Mouse (Mus musculus): ENCODE measurements at regions not wholly inside any gene's neighbourhood (a gene's known extent, or its start where the extent isn't known, plus 50 kb on each side); places are given as distances from the start of the nearest gene placed in this dataset.

DNA sequence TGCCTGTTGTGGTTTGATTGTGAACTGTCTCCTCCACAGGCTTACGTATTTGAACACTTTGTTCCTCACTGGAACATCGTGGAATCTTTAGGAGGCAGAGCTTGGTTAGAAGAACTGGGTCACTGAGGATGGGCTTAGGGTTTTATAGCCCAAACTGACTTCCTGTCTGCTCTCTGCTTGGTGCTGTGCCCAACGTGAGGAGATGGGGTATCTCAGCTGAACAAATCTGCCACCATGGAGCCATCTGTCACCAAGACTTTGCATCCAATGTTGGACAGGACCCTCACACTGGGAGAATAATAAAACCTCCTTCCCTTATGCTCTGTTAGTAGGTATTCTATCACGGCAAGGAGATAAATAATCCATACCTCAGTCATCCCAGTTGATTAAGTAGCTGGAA is 134.2 kb upstream of the Tnp1 start:
- H3K4me1 ChIP-seq: peaks cover 3% of the 10 kb centered on the region; the same call in 1 of the 2 replicates
- no peak overlapping the region for H3K9ac ChIP-seq
- no peak overlapping the region for H3K4me2 ChIP-seq (replicated peaks)
- no peak overlapping the region for H3K27ac ChIP-seq (replicated peaks)
- H3K4me3 ChIP-seq (replicated peaks): no peak overlapping the region
- H3K36me3 ChIP-seq: no peaks in the 10 kb centered on the region
- no peaks in the 10 kb centered on the region for H3K27me3 ChIP-seq
- ATAC-seq (ENCODE audit: insufficient number of reproducible peaks, low FRiP score, low TSS enrichment, low read depth): no peak
- no peaks in the 10 kb centered on the region for H3K9me3 ChIP-seq (replicated peaks)
- WGBS: 88% methylated on average over 4 of the region's 4 CpGs

DNA sequence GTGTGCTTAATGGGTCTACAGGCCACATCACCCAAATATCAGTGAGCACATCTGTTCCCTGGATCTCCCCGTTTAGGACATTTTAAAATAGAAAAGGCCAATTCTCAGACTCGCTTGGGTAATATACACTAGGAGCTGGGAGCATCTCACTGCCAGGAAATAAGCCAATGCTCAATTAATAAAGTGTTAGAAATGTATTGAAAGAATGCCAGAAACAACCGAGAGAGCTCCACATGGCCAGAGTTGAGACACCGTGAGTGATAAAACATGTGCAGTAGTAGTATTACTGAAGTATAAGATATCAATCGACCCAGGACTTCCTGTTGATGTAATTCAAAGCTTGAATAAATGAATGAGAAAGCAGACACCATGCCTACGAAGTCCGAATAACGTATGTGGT is 127.1 kb upstream of the Tnp1 start:
- H3K4me1 ChIP-seq: 0 out of 2 replicates have a peak, but pooled peaks cover 5% of the 10 kb centered on the region
- H3K4me2 ChIP-seq (replicated peaks): no peak overlapping the region
- H3K9ac ChIP-seq: no peak overlapping the region
- no peak overlapping the region for H3K4me3 ChIP-seq (replicated peaks)
- H3K36me3 ChIP-seq: no peaks in the 10 kb centered on the region
- H3K27me3 ChIP-seq: no peaks in the 10 kb centered on the region
- no peaks in the 10 kb centered on the region for H3K9me3 ChIP-seq (replicated peaks)
- no peak overlapping the region for H3K27ac ChIP-seq (replicated peaks)
- ATAC-seq (ENCODE audit: insufficient number of reproducible peaks, low FRiP score, low TSS enrichment, low read depth): no peak
- WGBS: 78% methylated on average over 8 of the region's 8 CpGs

DNA sequence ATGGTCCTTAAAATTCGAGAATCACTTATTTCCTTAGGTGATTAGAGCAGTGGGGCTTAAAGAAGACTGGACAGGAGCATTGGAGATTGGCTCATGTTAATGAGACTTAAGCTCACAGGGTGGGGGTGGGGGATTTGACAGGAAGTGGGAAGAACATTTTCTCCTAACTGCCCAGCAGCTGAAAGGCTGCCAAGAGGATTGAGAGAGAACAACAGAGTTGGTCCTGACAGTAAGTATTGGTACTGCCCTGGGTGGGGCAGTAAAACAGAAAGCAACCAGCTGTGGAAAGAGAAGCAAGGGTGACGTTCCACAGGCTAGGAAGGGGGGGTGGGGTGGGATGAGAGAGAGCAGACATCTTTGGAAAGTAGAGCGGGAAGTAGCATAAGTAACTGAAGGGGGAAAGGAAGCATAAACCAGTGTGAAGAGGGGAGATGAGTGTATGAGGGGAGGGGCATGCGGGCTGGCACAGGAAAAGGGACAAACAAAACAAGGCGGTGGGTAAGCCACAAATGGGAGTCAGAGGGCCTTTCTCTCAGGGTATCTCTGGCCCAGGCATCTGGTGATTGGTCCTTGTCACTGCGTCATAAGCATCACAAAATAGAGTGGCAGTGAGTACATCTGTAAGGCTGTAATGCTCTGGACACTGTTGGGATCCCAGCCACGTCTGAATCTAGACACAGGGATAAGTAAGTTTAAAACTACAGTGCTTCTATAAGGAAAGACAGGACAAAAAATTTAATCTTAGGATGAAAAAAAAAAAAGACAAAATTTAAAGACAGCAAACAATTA is 125.0 kb upstream of the Tnp1 start:
- H3K9me3 ChIP-seq (replicated peaks): no peaks in the 10 kb centered on the region
- H3K27me3 ChIP-seq: no peaks in the 10 kb centered on the region
- H3K4me2 ChIP-seq (replicated peaks): no peak overlapping the region
- 0 out of 2 replicates have a peak, but pooled peaks have one; percentile 29 for ATAC-seq (ENCODE audit: insufficient number of reproducible peaks, low FRiP score, low TSS enrichment, low read depth)
- H3K36me3 ChIP-seq: no peaks in the 10 kb centered on the region
- no peak overlapping the region for H3K9ac ChIP-seq
- no peak overlapping the region for H3K27ac ChIP-seq (replicated peaks)
- 56% methylated on average over 7 of the region's 7 CpGs for WGBS
- H3K4me1 ChIP-seq: 0 out of 2 replicates have a peak, but pooled peaks cover 5% of the 10 kb centered on the region
- H3K4me3 ChIP-seq (replicated peaks): no peak overlapping the region

DNA sequence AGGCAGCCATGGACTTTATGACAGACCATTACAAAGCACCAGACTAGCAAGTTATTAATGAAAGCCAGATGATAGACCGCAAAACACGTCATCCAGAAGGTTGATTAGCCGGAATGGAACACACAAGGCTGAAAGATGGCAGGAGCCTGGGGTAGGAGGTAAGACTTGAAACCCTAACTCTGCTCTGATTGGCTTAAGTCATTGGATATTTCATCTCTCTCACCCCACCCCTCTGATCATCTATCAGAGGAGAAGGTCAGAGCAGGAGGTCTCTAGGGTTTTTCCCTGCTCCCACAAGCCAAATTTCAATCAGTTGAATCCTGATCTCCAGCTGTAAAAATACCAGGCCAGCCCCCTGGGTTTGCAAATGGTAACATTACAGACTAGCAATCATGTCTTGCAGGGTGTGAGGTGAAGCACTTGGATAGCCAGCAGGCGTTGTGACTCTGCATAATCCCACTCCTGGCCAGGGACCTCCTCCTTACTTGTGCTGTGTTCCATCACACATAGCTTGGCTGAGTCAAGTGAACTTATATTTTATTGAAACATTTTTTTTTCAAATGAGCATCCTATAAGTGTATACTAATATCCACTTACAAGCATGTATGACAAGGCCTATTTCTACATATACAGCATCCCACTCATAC is 114.6 kb upstream of the Tnp1 start:
- Histone ChIP-seq H3K27me3 (no peaks in the 10 kb centered on the region), H3K36me3 (no peaks in the 10 kb centered on the region), H3K4me2 (replicated peaks) (no peak overlapping the region), H3K27ac (replicated peaks) (no peak overlapping the region), H3K4me1 (peaks cover 7% of the 10 kb centered on the region; the same call in 1 of the 2 replicates), H3K9ac (no peak overlapping the region), H3K4me3 (replicated peaks) (no peak overlapping the region), H3K9me3 (replicated peaks) (no peaks in the 10 kb centered on the region)
- no peak for ATAC-seq (ENCODE audit: insufficient number of reproducible peaks, low FRiP score, low TSS enrichment, low read depth)
- WGBS: 58% methylated on average over 4 of the region's 4 CpGs

DNA sequence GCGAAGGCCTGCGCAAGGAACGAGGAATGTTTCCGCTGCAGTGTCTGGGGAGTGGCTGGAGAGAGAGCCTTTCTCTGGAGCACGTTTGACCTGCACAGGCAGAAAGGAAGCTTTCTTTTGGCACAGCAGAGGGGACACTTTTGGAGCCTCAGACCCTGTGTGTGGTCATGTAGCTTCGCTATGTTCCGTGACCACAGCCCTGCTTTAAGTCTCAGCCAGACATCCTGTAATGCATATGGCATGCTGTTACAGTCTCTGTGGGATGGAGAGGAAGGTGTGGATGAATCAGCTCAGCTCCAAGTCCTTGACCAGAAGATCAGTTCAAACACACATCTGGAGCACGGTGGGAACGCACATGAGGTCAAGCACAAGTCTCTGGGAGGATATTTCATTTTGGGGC is 107.3 kb upstream of the Tnp1 start:
- 77% methylated on average over 9 of the region's 9 CpGs for WGBS
- Histone ChIP-seq H3K4me3 (replicated peaks) (no peak overlapping the region), H3K27me3 (no peaks in the 10 kb centered on the region), H3K4me2 (replicated peaks) (no peak overlapping the region), H3K4me1 (peaks cover 13% of the 10 kb centered on the region; the same call in 1 of the 2 replicates), H3K27ac (replicated peaks) (no peak overlapping the region), H3K36me3 (no peaks in the 10 kb centered on the region), H3K9ac (no peak overlapping the region), H3K9me3 (replicated peaks) (no peaks in the 10 kb centered on the region)
- ATAC-seq (ENCODE audit: insufficient number of reproducible peaks, low FRiP score, low TSS enrichment, low read depth): no peak

DNA sequence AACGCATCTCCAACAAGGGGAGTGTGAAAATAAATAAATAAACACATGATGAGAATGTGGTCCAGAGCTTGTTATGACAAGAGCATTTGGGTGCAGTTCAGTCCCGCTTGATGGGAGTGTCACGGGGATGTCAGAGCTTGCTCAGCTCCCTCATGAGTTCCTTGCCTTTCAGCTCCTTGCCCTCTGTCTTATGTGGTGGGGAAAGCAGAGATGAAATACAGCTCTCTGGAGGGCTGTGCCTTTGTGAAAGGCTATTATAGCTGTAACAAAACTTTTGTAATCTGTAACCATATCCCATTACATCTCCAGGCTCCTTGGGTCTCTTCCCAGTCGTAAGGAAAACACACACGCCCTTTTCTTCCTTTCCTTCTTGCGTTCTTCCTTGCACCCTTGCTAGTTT is 103.0 kb upstream of the Tnp1 start:
- ATAC-seq (ENCODE audit: insufficient number of reproducible peaks, low FRiP score, low TSS enrichment, low read depth): no peak
- no peaks in the 10 kb centered on the region for H3K36me3 ChIP-seq
- no peaks in the 10 kb centered on the region for H3K27me3 ChIP-seq
- H3K9ac ChIP-seq: no peak overlapping the region
- H3K4me1 ChIP-seq: peaks cover 18% of the 10 kb centered on the region
- H3K4me2 ChIP-seq (replicated peaks): no peak overlapping the region
- H3K4me3 ChIP-seq (replicated peaks): no peak overlapping the region
- no peak overlapping the region for H3K27ac ChIP-seq (replicated peaks)
- H3K9me3 ChIP-seq (replicated peaks): no peaks in the 10 kb centered on the region
- 48% methylated on average over 6 of the region's 6 CpGs for WGBS

DNA sequence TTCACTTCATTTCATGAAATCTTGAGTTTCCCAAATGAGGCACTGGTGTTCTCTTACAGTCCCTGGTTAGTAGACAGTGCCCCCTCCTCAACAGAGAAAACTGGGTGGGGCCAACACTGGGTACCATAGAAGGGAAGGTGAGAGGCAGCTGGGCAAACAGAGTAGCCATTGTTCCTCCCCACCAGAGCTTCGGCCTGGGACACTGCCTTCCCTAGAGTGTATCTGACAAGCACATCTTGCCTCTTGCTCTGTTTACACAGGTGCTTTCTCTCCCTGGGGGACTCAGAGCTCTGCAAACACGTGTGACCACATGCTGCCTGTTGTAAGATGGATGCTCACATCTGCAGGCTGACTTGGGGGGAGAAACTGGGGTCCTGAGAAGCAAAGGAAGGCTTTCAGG is 100.8 kb upstream of the Tnp1 start:
- no peaks in the 10 kb centered on the region for H3K27me3 ChIP-seq
- H3K9ac ChIP-seq: no peak overlapping the region
- peaks cover 18% of the 10 kb centered on the region for H3K4me1 ChIP-seq
- no peaks in the 10 kb centered on the region for H3K36me3 ChIP-seq
- no peak overlapping the region for H3K27ac ChIP-seq (replicated peaks)
- WGBS: 4% methylated on average over 2 of the region's 2 CpGs
- H3K9me3 ChIP-seq (replicated peaks): no peaks in the 10 kb centered on the region
- peak; percentile 29; the same call in 1 of the 2 replicates for ATAC-seq (ENCODE audit: insufficient number of reproducible peaks, low FRiP score, low TSS enrichment, low read depth)
- H3K4me2 ChIP-seq (replicated peaks): no peak overlapping the region
- H3K4me3 ChIP-seq (replicated peaks): no peak overlapping the region

DNA sequence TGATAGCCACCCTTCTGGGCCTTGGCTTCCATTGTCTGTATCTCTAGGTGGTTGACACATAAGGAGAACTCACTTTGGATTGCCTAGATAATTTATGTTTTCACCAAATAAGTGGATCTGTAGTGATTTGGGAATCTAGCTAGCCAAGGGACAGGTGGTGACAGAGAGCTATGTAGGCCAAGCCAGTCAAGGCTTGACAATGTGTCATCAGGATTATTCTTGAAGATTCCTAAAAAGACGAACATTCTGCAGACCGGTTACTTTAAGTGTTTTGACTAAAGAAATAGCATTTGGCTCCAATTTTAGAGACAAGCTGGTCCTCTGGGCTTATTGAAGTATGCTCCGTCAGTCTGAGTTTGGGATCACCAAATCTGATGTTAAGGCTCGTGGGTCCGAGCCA is 100.1 kb upstream of the Tnp1 start:
- H3K4me2 ChIP-seq (replicated peaks): no peak overlapping the region
- H3K9me3 ChIP-seq (replicated peaks): no peaks in the 10 kb centered on the region
- no peaks in the 10 kb centered on the region for H3K36me3 ChIP-seq
- no peak overlapping the region for H3K9ac ChIP-seq
- no peak overlapping the region for H3K27ac ChIP-seq (replicated peaks)
- H3K4me1 ChIP-seq: peaks cover 18% of the 10 kb centered on the region
- no peaks in the 10 kb centered on the region for H3K27me3 ChIP-seq
- ATAC-seq (ENCODE audit: insufficient number of reproducible peaks, low FRiP score, low TSS enrichment, low read depth): no peak
- no peak overlapping the region for H3K4me3 ChIP-seq (replicated peaks)
- 72% methylated on average over 5 of the region's 5 CpGs for whole genome bisulfite sequencing

DNA sequence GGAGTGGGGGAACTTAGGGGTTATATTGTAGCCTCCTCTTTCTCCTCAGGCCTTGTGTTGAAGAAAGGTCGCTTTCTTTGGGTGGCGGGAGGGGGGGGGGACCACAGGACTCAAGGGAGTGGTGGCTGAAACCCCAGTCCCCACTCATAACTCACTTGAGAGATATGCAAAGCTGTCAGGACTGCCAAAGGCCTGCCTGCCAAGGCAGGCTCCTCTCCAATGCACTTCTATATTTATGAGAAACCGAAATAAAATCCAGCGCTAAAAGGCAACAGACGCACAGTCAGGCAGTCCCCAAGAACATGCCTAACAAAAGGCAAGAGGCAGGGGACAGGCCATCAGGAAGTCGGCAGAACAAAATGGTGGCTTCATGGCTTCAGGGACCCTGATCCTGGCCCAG is 97.4 kb upstream of the Tnp1 start:
- Histone ChIP-seq H3K4me2 (replicated peaks) (no peak overlapping the region), H3K27ac (replicated peaks) (no peak overlapping the region), H3K9me3 (replicated peaks) (no peaks in the 10 kb centered on the region), H3K27me3 (no peaks in the 10 kb centered on the region), H3K36me3 (no peaks in the 10 kb centered on the region), H3K4me1 (peaks cover 12% of the 10 kb centered on the region), H3K4me3 (replicated peaks) (no peak overlapping the region), H3K9ac (no peak overlapping the region)
- ATAC-seq (ENCODE audit: insufficient number of reproducible peaks, low FRiP score, low TSS enrichment, low read depth): no peak
- WGBS: 82% methylated on average over 6 of the region's 6 CpGs

DNA sequence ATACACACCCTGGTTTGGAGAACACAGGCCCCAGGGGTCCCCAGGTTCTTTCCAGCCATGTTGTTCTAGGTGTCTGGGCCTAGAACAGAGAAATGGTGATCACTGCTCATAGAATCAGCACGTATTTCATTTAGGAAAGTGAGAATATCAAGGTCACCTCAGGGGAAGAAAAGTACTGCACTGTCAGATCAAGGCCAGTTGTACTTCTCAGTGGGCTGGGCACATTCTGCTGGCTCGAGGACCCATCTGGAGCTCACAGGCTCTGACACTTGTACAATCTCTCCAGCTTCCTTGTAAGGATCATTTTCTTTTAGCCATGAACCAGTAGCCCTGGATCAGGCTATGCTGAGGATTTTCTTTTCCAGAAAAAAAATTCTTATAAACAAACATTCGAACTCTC is 97.0 kb upstream of the Tnp1 start:
- Histone ChIP-seq H3K27me3 (no peaks in the 10 kb centered on the region), H3K4me3 (replicated peaks) (no peak overlapping the region), H3K4me1 (peaks cover 12% of the 10 kb centered on the region), H3K36me3 (no peaks in the 10 kb centered on the region), H3K9me3 (replicated peaks) (no peaks in the 10 kb centered on the region), H3K9ac (no peak overlapping the region), H3K27ac (replicated peaks) (no peak overlapping the region), H3K4me2 (replicated peaks) (no peak overlapping the region)
- 76% methylated on average over 3 of the region's 3 CpGs for WGBS
- no peak for ATAC-seq (ENCODE audit: insufficient number of reproducible peaks, low FRiP score, low TSS enrichment, low read depth)

DNA sequence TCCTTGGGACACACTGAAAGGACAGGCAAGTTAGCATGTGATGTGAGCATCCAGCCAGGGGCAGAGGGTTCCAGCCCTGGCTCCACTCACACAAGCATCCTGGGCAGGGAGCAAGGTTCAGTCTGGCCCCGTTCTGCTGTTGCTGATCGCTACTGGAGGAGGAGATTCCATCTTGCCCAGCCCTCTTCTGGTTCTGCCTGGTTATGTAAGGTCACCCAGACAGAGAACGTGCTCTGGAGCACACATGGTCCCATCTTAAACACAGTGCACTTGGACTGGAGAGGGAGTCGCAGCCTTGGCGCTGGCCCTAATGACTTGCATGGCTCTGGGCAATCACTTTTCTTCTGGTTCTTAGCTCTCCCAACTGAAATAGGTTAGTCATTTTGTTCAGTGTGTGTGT is 96.2 kb upstream of the Tnp1 start:
- Histone ChIP-seq H3K9ac (no peak overlapping the region), H3K27me3 (no peaks in the 10 kb centered on the region), H3K4me2 (replicated peaks) (no peak overlapping the region), H3K9me3 (replicated peaks) (no peaks in the 10 kb centered on the region), H3K27ac (replicated peaks) (no peak overlapping the region), H3K36me3 (no peaks in the 10 kb centered on the region), H3K4me1 (peaks cover 7% of the 10 kb centered on the region), H3K4me3 (replicated peaks) (no peak overlapping the region)
- no peak for ATAC-seq (ENCODE audit: insufficient number of reproducible peaks, low FRiP score, low TSS enrichment, low read depth)
- WGBS: 79% methylated on average over 5 of the region's 5 CpGs

All from embryonic facial prominence, embryonic 15.5 days (tissue).